Mouse (Mus musculus) lung, adult 2 months (tissue): Measurements from ENCODE around the gene Bbip1.

Experiments used
- CTCF ChIP-seq: fragments of 200-500 bp; IDR thresholded peaks from 2 replicates; pipeline ENCODE4 v1.5.1; 2011; ENCODE audit warnings: mild to moderate bottlenecking, low read length, control low read depth; ENCODE audit not compliant: insufficient read depth
- POLR2A ChIP-seq: fragments of 200-500 bp; IDR thresholded peaks from 2 replicates; pipeline ENCODE4 v1.6.1; 2011; ENCODE audit warnings: low read depth, mild to moderate bottlenecking, control low read depth, low read length, borderline replicate concordance; ENCODE audit errors: extremely low read depth

DNA sequence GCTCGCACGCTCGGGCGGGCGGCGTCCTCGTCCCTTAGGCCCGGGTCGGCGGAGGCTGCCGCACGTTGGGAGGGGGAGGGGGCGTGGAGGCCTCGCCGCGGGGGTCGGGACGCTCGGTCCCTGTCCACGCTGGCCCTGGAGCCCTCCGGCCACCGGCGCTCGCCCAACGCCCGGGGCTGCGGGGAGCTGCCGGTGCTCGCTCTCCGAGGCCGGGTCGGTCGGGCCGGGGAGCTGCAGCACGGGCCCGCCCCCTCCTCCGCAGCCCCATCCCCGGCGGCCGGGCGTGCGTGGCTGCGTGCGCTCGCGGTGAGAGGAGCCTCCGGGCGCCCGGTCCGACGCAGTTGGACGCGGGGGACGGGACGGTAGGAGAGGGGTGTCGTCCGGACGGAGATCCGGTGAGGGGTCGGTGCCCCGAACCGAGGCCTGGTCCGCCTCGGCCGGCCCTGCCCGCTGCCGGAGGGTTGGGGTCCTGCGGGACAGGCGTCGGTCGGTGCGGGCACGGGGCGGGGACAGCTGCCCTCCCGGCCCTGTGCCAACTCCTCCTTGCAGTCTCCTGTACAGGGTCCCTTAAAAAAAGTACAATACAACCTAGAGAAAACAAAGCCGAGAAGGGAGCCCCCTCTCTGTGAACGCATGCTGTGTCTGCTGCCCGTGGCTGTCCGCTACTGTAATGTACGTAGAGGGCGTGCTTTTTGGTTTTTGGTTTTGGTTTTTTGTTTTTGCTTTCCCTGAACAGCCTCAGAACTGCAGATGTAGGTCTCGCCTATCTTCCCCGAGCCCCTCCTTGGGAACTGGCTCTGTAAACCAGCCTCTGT is 40.7 kb downstream of the Bbip1 start:
- TF ChIP-seq POLR2A = no peak
- no peak for TF ChIP-seq CTCF
